Mouse (Mus musculus) midbrain, embryonic 14.5 days (tissue): Measurements from ENCODE around the gene Itga3. TPM values are rescaled to one million over a fixed set of nuclear protein-coding genes. Genes with fewer than 3 reads are reported as not detected.

ENCODE experiments used
- ATAC-seq: fragments of 200-750 bp; cut with Nextera tagmentation; 2 replicates; pipeline ENCODE4 v1.8.0; 2017; ENCODE audit warnings: moderate number of reproducible peaks, moderate library complexity; ENCODE audit not compliant: low FRiP score, low TSS enrichment
- DNase-seq: peaks from one replicate; pipeline ENCODE4 v3.0.0-alpha.2; 2015
- H3K27ac ChIP-seq: fragments of 300-500 bp; sonication (generic); replicated peaks from 2 replicates; pipeline ENCODE4 v1.5.1; 2014; ENCODE audit warnings: mild to moderate bottlenecking, low read depth, low read length, moderate library complexity
- H3K27me3 ChIP-seq: fragments of 300-500 bp; sonication (generic); 2 replicates; pipeline ENCODE4 v1.6.1; 2014; ENCODE audit warnings: low read length, control low read depth, mixed read lengths; ENCODE audit not compliant: control insufficient read depth, insufficient read depth
- H3K36me3 ChIP-seq: fragments of 300-500 bp; sonication (generic); 2 replicates; pipeline ENCODE4 v1.6.1; 2014; ENCODE audit warnings: low read length, control low read depth; ENCODE audit not compliant: control insufficient read depth, insufficient read depth
- H3K4me1 ChIP-seq: fragments of 300-500 bp; sonication (generic); 2 replicates; pipeline ENCODE4 v1.6.1; 2014; ENCODE audit warnings: mild to moderate bottlenecking, antibody characterized with exemption, low read length, control low read depth; ENCODE audit not compliant: control insufficient read depth, insufficient read depth
- H3K4me2 ChIP-seq: fragments of 300-500 bp; sonication (generic); 2 replicates; pipeline ENCODE4 v1.6.1; 2014; ENCODE audit warnings: mild to moderate bottlenecking, low read length, moderate library complexity
- H3K4me3 ChIP-seq: fragments of 300-500 bp; sonication (generic); replicated peaks from 2 replicates; pipeline ENCODE4 v1.5.1; 2014; ENCODE audit warnings: low read depth, low read length
- H3K9ac ChIP-seq: fragments of 300-500 bp; sonication (generic); replicated peaks from 2 replicates; pipeline ENCODE4 v1.6.1; 2014; ENCODE audit warnings: mild to moderate bottlenecking, low read length, moderate library complexity
- H3K9me3 ChIP-seq: fragments of 300-500 bp; sonication (generic); 2 replicates; pipeline ENCODE4 v1.6.1; 2016; ENCODE audit warnings: low read length, control low read depth, mixed read lengths; ENCODE audit not compliant: control insufficient read depth
- WGBS: fragments of 180-500 bp; shearing (Covaris S2); extraction: QIAGEN DNeasy Blood & Tissue Kit; methylation state at CpG from one replicate; pipeline ENCODE4 v1.1.7; 2014; 5-methylcytosine and 5-hydroxymethylcytosine counted together
- polyA plus RNA-seq: library from polyadenylated mRNA; unstranded; fragments of >200 nt; fragmentation: Nextera tagmentation; extraction: Ambion mirVana; gene quantifications from 2 replicates; pipeline ENCODE4 v1.2.1, GENCODE M21; 2014

The Itga3 gene
- polyA plus RNA-seq, 1 experiment from 2014 or later, result 11.7 TPM

GRCm38 (mm10) chr11:95098346-95099095 lies 21.9 kb upstream of the Itga3 start:
- DNase-seq, result no peak
- no peak overlapping the region for H3K4me2 ChIP-seq
- WGBS, result 83% methylated on average over 5 of the region's 5 CpGs

GRCm38 (mm10) chr11:95097889-95098288 lies 21.3 kb upstream of the Itga3 start:
- no peak overlapping the region for H3K27ac ChIP-seq
- no peak for DNase-seq
- 62% methylated on average over 6 of the region's 6 CpGs for WGBS

More at GRCm38 (mm10) chr11:95098346-95099095, 21.9 kb upstream of the Itga3 start:
- H3K36me3 ChIP-seq, result no peaks in the 10 kb centered on the region
- no peaks in the 10 kb centered on the region for H3K4me1 ChIP-seq
- H3K4me3 ChIP-seq, result no peak overlapping the region
- no peak overlapping the region for H3K27ac ChIP-seq
- ATAC-seq, result no peak
- H3K9ac ChIP-seq, result no peak overlapping the region
- no peaks in the 10 kb centered on the region for H3K9me3 ChIP-seq
- H3K27me3 ChIP-seq, result no peaks in the 10 kb centered on the region

GRCm38 (mm10) chr11:95096608-95097373 lies 20.2 kb upstream of the Itga3 start:
- WGBS, result 58% methylated on average over 4 of the region's 4 CpGs
- Histone ChIP-seq H3K27ac (no peak overlapping the region), H3K4me1 (no peaks in the 10 kb centered on the region), H3K4me3 (no peak overlapping the region), H3K4me2 (no peak overlapping the region), H3K36me3 (no peaks in the 10 kb centered on the region), H3K9me3 (no peaks in the 10 kb centered on the region), H3K27me3 (no peaks in the 10 kb centered on the region), H3K9ac (no peak overlapping the region)
- no peak for ATAC-seq
- peak; percentile 34 for DNase-seq

More at GRCm38 (mm10) chr11:95097889-95098288, 21.3 kb upstream of the Itga3 start:
- no peak overlapping the region for H3K4me3 ChIP-seq
- ATAC-seq, result no peak
- no peaks in the 10 kb centered on the region for H3K36me3 ChIP-seq
- H3K4me2 ChIP-seq, result no peak overlapping the region
- no peaks in the 10 kb centered on the region for H3K4me1 ChIP-seq
- no peak overlapping the region for H3K9ac ChIP-seq
- H3K27me3 ChIP-seq, result no peaks in the 10 kb centered on the region
- H3K9me3 ChIP-seq, result no peaks in the 10 kb centered on the region

GRCm38 (mm10) chr11:95095596-95095995 lies 19.0 kb upstream of the Itga3 start:
- 71% methylated on average over 10 of the region's 10 CpGs for WGBS
- H3K9ac ChIP-seq, result no peak overlapping the region
- DNase-seq, result no peak

GRCm38 (mm10) chr11:95093077-95093476 lies 16.5 kb upstream of the Itga3 start:
- Histone ChIP-seq H3K27me3 (no peaks in the 10 kb centered on the region), H3K9me3 (no peaks in the 10 kb centered on the region), H3K4me1 (no peaks in the 10 kb centered on the region), H3K4me3 (no peak overlapping the region), H3K4me2 (no peak overlapping the region), H3K27ac (no peak overlapping the region), H3K36me3 (no peaks in the 10 kb centered on the region), H3K9ac (no peak overlapping the region)
- ATAC-seq (no peak), DNase-seq (no peak)
- 89% methylated on average over 5 of the region's 5 CpGs for WGBS

More at GRCm38 (mm10) chr11:95095596-95095995, 19.0 kb upstream of the Itga3 start:
- Histone ChIP-seq H3K36me3 (no peaks in the 10 kb centered on the region), H3K4me3 (no peak overlapping the region), H3K9me3 (no peaks in the 10 kb centered on the region), H3K27ac (no peak overlapping the region), H3K4me1 (no peaks in the 10 kb centered on the region), H3K4me2 (no peak overlapping the region), H3K27me3 (no peaks in the 10 kb centered on the region)
- ATAC-seq, result no peak

- 82% methylated on average over 16 of the region's 16 CpGs for WGBS
- Histone ChIP-seq H3K4me1 (no peaks in the 10 kb centered on the region), H3K9me3 (no peaks in the 10 kb centered on the region), H3K36me3 (no peaks in the 10 kb centered on the region), H3K4me3 (no peak overlapping the region), H3K27ac (no peak overlapping the region), H3K4me2 (no peak overlapping the region), H3K9ac (no peak overlapping the region), H3K27me3 (no peaks in the 10 kb centered on the region)
- DNase-seq (no peak), ATAC-seq (no peak)
Observed at GRCm38 (mm10) chr11:95088857-95089779, 12.5 kb upstream of the Itga3 start.

GRCm38 (mm10) chr11:95088286-95088685 lies 11.7 kb upstream of the Itga3 start:
- WGBS, result 59% methylated on average over 7 of the region's 7 CpGs
- ATAC-seq, result no peak
- no peaks in the 10 kb centered on the region for H3K9me3 ChIP-seq
- H3K27ac ChIP-seq, result no peak overlapping the region
- H3K9ac ChIP-seq, result no peak overlapping the region
- H3K4me3 ChIP-seq, result no peak overlapping the region
- H3K4me2 ChIP-seq, result no peak overlapping the region
- H3K4me1 ChIP-seq, result no peaks in the 10 kb centered on the region
- H3K27me3 ChIP-seq, result no peaks in the 10 kb centered on the region
- no peak for DNase-seq
- no peaks in the 10 kb centered on the region for H3K36me3 ChIP-seq
